Mouse (Mus musculus): ENCODE results near the gene Ly6g6c. TPM values are rescaled to one million over a fixed set of nuclear protein-coding genes. Genes with fewer than 3 reads are reported as not detected.
A peak's percentile ranks its signal among the peaks of the same experiment; 100 is the strongest.
"Not testable (repeated sequence)": the region's sequence is repeated elsewhere in the genome, so short reads cannot be mapped to it uniquely, and the experiment has no call there.

Ly6g6c gene
- total RNA-seq, 2 experiments from 2014 or later = 0.56 TPM; not detected in 1

- DNase-seq = no peak
These were observed 33.3 kb upstream of the Ly6g6c start for GRCm38 (mm10) chr17:35031880-35032279.

- DNase-seq = no peak
These were observed 32.8 kb upstream of the Ly6g6c start for GRCm38 (mm10) chr17:35032323-35032870.

- DNase-seq = not testable (repeated sequence)
These were observed 31.5 kb upstream of the Ly6g6c start for GRCm38 (mm10) chr17:35033703-35034102.

- DNase-seq = no peak
These were observed 30.3 kb upstream of the Ly6g6c start for GRCm38 (mm10) chr17:35034896-35035295.

- no peak for DNase-seq
These were observed 25.9 kb upstream of the Ly6g6c start for GRCm38 (mm10) chr17:35039121-35039873.

GRCm38 (mm10) chr17:35043794-35044193, 21.4 kb upstream of the Ly6g6c start:
- DNase-seq = no peak

GRCm38 (mm10) chr17:35044904-35045806, 20.0 kb upstream of the Ly6g6c start:
- no peak for DNase-seq

- DNase-seq = no peak
These were observed 19.1 kb upstream of the Ly6g6c start for GRCm38 (mm10) chr17:35045807-35046680.

GRCm38 (mm10) chr17:35046681-35047455, 18.3 kb upstream of the Ly6g6c start, which contains the start of gene Msh5:
Gene Msh5, minus strand, starts transcription at chr17:35046745.
- DNase-seq = peak; percentile 96 to 97

GRCm38 (mm10) chr17:35047688-35048087, 17.5 kb upstream of the Ly6g6c start:
- no peak for DNase-seq

GRCm38 (mm10) chr17:35048149-35048931, 16.8 kb upstream of the Ly6g6c start:
- DNase-seq = no peak

- no peak for DNase-seq
These were observed 16.2 kb upstream of the Ly6g6c start for GRCm38 (mm10) chr17:35048932-35049440.

GRCm38 (mm10) chr17:35049561-35050016, 15.6 kb upstream of the Ly6g6c start, which contains the start of gene Clic1:
Gene Clic1, plus strand, starts transcription at chr17:35049966.
- peak; percentile 43 to 66 for DNase-seq

GRCm38 (mm10) chr17:35050126-35050750, 14.9 kb upstream of the Ly6g6c start:
- peak; percentile 78 to 89 for DNase-seq

- DNase-seq = peak; percentile 74 to 85
These were observed 13.8 kb upstream of the Ly6g6c start for GRCm38 (mm10) chr17:35051156-35052086.

GRCm38 (mm10) chr17:35052271-35052798, 12.9 kb upstream of the Ly6g6c start:
- no peak for DNase-seq

GRCm38 (mm10) chr17:35055691-35056495, 9.3 kb upstream of the Ly6g6c start:
- no peak for DNase-seq
